Mouse (Mus musculus): Measurements from ENCODE around the gene Snrnp48.

Snrnp48 gene

GRCm38 (mm10) chr13:38269055-38269692 is 64.4 kb downstream of the Snrnp48 start:
- no peak for DNase-seq (ENCODE audit: low spot score in 2 of 2)

GRCm38 (mm10) chr13:38272624-38273023 is 67.9 kb downstream of the Snrnp48 start:
- no peak for DNase-seq (ENCODE audit: low spot score in 2 of 2)

Data from thymus, postnatal 10 days (tissue).